In genomic region chr4:43519551-43519950, GRCm38 (mm10) we compare ENCODE assay signal across 9 mouse cellular contexts. TPM values are rescaled to one million over a fixed set of nuclear protein-coding genes. Genes with fewer than 3 reads are reported as not detected.
DNase-seq lines count a peak whose midpoint lies in the region; ATAC-seq and TF ChIP-seq lines count a peak whose summit lies in the region.
"Had no signal": no experiment of that assay in that cellular context is flagged by ENCODE, and none has a peak within 500 bp of the region (broad histone marks: within the 10 kb centered on the region; RNA-seq: fewer than 3 reads in every experiment).

No protein-coding gene starts in this region.

- H3K79me2 ChIP-seq in liver, adult 2 months (ENCODE audit: control insufficient read depth, insufficient read depth, low read length), result no peaks in the 10 kb centered on the region

- peaks cover 11% of the 10 kb centered on the region for H3K4me1 ChIP-seq in liver, adult 2 months (ENCODE audit: control insufficient read depth, insufficient read depth, low read length)
- H3K4me1 ChIP-seq in forebrain, embryonic 14.5 days (ENCODE audit: control insufficient read depth, insufficient read depth, low read length), result peaks cover 8% of the 10 kb centered on the region; the same call in 1 of the 2 replicates
- peaks cover 52% of the 10 kb centered on the region for H3K4me1 ChIP-seq in limb, embryonic 15.5 days
- peaks cover 19% of the 10 kb centered on the region; the same call in 1 of the 2 replicates for H3K4me1 ChIP-seq in stomach, embryonic 14.5 days (ENCODE audit: control insufficient read depth, insufficient read depth, low read length)

- no peak for TF ChIP-seq CTCF in liver, adult 2 months (IDR thresholded peaks at IDR 0.05; ENCODE audit: low read depth, low read length)

- H3K27me3 ChIP-seq in liver, adult 2 months (ENCODE audit: control insufficient read depth, insufficient read depth, low read length), result no peaks in the 10 kb centered on the region
- H3K27me3 ChIP-seq in forebrain, embryonic 14.5 days (replicated peaks; ENCODE audit: control insufficient read depth, insufficient read depth, low read length), result peaks cover 27% of the 10 kb centered on the region
- H3K27me3 ChIP-seq in limb, embryonic 15.5 days, result 0 out of 2 replicates have a peak, but pooled peaks cover 8% of the 10 kb centered on the region
- H3K27me3 ChIP-seq in stomach, embryonic 14.5 days (ENCODE audit: control insufficient read depth, insufficient read depth, low read length), result no peaks in the 10 kb centered on the region

- no peaks in the 10 kb centered on the region for H3K36me3 ChIP-seq in liver, adult 2 months (ENCODE audit: control insufficient read depth, insufficient read depth, low read length)
- H3K36me3 ChIP-seq in forebrain, embryonic 14.5 days (ENCODE audit: control insufficient read depth, insufficient read depth, low read length), result no peaks in the 10 kb centered on the region
- H3K36me3 ChIP-seq in limb, embryonic 15.5 days, result peaks cover 12% of the 10 kb centered on the region
- peaks cover 25% of the 10 kb centered on the region for H3K36me3 ChIP-seq in stomach, embryonic 14.5 days (ENCODE audit: control insufficient read depth, insufficient read depth, low read length)

- H3K27ac ChIP-seq in liver, adult 2 months (replicated peaks; ENCODE audit: insufficient read depth, low read depth, low read length), result 0 out of 2 replicates have a peak overlapping the region, but pooled peaks have one; percentile 21
- no peak overlapping the region for H3K27ac ChIP-seq in forebrain, embryonic 14.5 days (ENCODE audit: low read depth, low read length)
- no peak overlapping the region for H3K27ac ChIP-seq in limb, embryonic 15.5 days
- H3K27ac ChIP-seq in stomach, embryonic 14.5 days (ENCODE audit: low read length), result no peak overlapping the region

- peak overlapping the region; percentile 38; the same call in 1 of the 2 replicates for H3K9ac ChIP-seq in liver, adult 2 months (ENCODE audit: low read depth, low read length)
- no peak overlapping the region for H3K9ac ChIP-seq in forebrain, embryonic 14.5 days (ENCODE audit: low read length)
- no peak overlapping the region for H3K9ac ChIP-seq in limb, embryonic 15.5 days
- 0 out of 2 replicates have a peak overlapping the region, but pooled peaks have one; percentile 1 for H3K9ac ChIP-seq in stomach, embryonic 14.5 days (replicated peaks; ENCODE audit: low read depth, low read length)

- H3K4me2 ChIP-seq in forebrain, embryonic 14.5 days (ENCODE audit: low read length), result peak overlapping the region; percentile 26; the same call in 1 of the 2 replicates
- peak overlapping the region; percentile 31 for H3K4me2 ChIP-seq in limb, embryonic 15.5 days
- H3K4me2 ChIP-seq in stomach, embryonic 14.5 days (replicated peaks; ENCODE audit: low read depth, low read length), result peak overlapping the region; percentile 68

- DNase-seq in liver, adult 2 months (ENCODE audit: extremely low read depth, low read depth, low spot score), result peak; percentile 79
- no peak for DNase-seq in liver
- no peak for DNase-seq in forebrain, embryonic 14.5 days (ENCODE audit: low spot score)
- no peak for DNase-seq in cerebellum, postnatal 25 days
- no peak for DNase-seq in urinary bladder, adult 18-20 months (ENCODE audit: low spot score in 2 of 2)

- 18% methylated on average over 10 of the region's 10 CpGs for WGBS in liver, adult 2 months
- 23% methylated on average over 10 of the region's 10 CpGs for WGBS in forebrain, embryonic 14.5 days
- 31% methylated on average over 10 of the region's 10 CpGs for WGBS in limb, embryonic 15.5 days
- 31% methylated on average over 10 of the region's 10 CpGs for WGBS in stomach, embryonic 14.5 days

- no peak for TF ChIP-seq POLR2A in liver, adult 2 months (IDR thresholded peaks at IDR 0.05; ENCODE audit: extremely low read depth, insufficient read depth, low read length)

- no peaks in the 10 kb centered on the region for H3K9me3 ChIP-seq in forebrain, embryonic 14.5 days (replicated peaks; ENCODE audit: control insufficient read depth, low read length)
- H3K9me3 ChIP-seq in limb, embryonic 15.5 days, result no peaks in the 10 kb centered on the region
- no peaks in the 10 kb centered on the region for H3K9me3 ChIP-seq in stomach, embryonic 14.5 days (ENCODE audit: control insufficient read depth, low read depth, low read length)

- H3K4me3 ChIP-seq in liver, adult 2 months (ENCODE audit: insufficient read depth, low read depth, low read length), result no peak overlapping the region
- no peak overlapping the region for H3K4me3 ChIP-seq in forebrain, embryonic 14.5 days (ENCODE audit: low read depth, low read length)
- H3K4me3 ChIP-seq in limb, embryonic 15.5 days, result 0 out of 2 replicates have a peak overlapping the region, but pooled peaks have one; percentile 7
- H3K4me3 ChIP-seq in stomach, embryonic 14.5 days (ENCODE audit: low read depth, low read length), result peak overlapping the region; percentile 49
- H3K4me3 ChIP-seq: erythroblast, embryonic 14.5 days had no signal

- no peak for ATAC-seq in forebrain, embryonic 14.5 days
- no peak for ATAC-seq in limb, embryonic 15.5 days (ENCODE audit: insufficient number of reproducible peaks, low FRiP score, low TSS enrichment, low read depth)
- ATAC-seq in stomach, embryonic 14.5 days (ENCODE audit: insufficient number of reproducible peaks, insufficient read depth, low FRiP score, low read depth), result no peak
- no peak for ATAC-seq in cerebellum, adult (ENCODE audit: insufficient number of reproducible peaks, low FRiP score, low TSS enrichment)

RNA-seq across cellular contexts. Expression of gene Tpm2, which starts 4.0 kb away (rescaled TPM):
- 1.8 and 8.4 TPM in 2 replicates for total RNA-seq in liver, adult 2 months (2014; rRNA removed)
- polyA plus RNA-seq in liver, adult 2 months (2012; rRNA removed), result 3.8 TPM in 2 replicates
- 10.7 and 13.4 TPM in 2 replicates for polyA plus RNA-seq in forebrain, embryonic 14.5 days (2014; fragmentation: Nextera tagmentation; extraction: Ambion mirVana)
- 394 and 952 TPM in 2 replicates for polyA plus RNA-seq in limb, embryonic 15.5 days (2015; fragmentation: Nextera tagmentation; extraction: Ambion mirVana)
- 790 and 843 TPM in 2 replicates for polyA plus RNA-seq in stomach, embryonic 14.5 days (2014; fragmentation: Nextera tagmentation; extraction: Ambion mirVana)
- polyA plus RNA-seq: erythroblast, embryonic 14.5 days had no signal

RNA-seq across cellular contexts. Expression of gene Car9, which starts 12.8 kb away (rescaled TPM):
- 0.20 and 0.28 TPM in 2 replicates for total RNA-seq in liver, adult 2 months (2014; rRNA removed)
- polyA plus RNA-seq in liver, adult 2 months (2012; rRNA removed), result 0.14 and 0.20 TPM in 2 replicates
- 0.22 TPM in 1 of 2 replicates, not detected in the other for polyA plus RNA-seq in forebrain, embryonic 14.5 days (2014; fragmentation: Nextera tagmentation; extraction: Ambion mirVana)
- polyA plus RNA-seq in limb, embryonic 15.5 days (2015; fragmentation: Nextera tagmentation; extraction: Ambion mirVana), result 4.1 and 6.8 TPM in 2 replicates
- polyA plus RNA-seq in stomach, embryonic 14.5 days (2014; fragmentation: Nextera tagmentation; extraction: Ambion mirVana), result 2.8 and 5.8 TPM in 2 replicates
- polyA plus RNA-seq: erythroblast, embryonic 14.5 days had no signal

RNA-seq across cellular contexts. Expression of gene Arhgef39, which starts 20.1 kb away (rescaled TPM):
- total RNA-seq in liver, adult 2 months (2014; rRNA removed), result 0.74 and 0.94 TPM in 2 replicates
- polyA plus RNA-seq in liver, adult 2 months (2012; rRNA removed), result 0.81 and 1.4 TPM in 2 replicates
- polyA plus RNA-seq in forebrain, embryonic 14.5 days (2014; fragmentation: Nextera tagmentation; extraction: Ambion mirVana), result 14.0 and 15.9 TPM in 2 replicates
- polyA plus RNA-seq in limb, embryonic 15.5 days (2015; fragmentation: Nextera tagmentation; extraction: Ambion mirVana), result 35.2 and 37.5 TPM in 2 replicates
- polyA plus RNA-seq in stomach, embryonic 14.5 days (2014; fragmentation: Nextera tagmentation; extraction: Ambion mirVana), result 43.5 and 46.8 TPM in 2 replicates

RNA-seq across cellular contexts. Expression of gene Ccdc107, which starts 26.9 kb away (rescaled TPM):
- total RNA-seq in liver, adult 2 months (2014; rRNA removed), result 190 and 221 TPM in 2 replicates
- polyA plus RNA-seq in liver, adult 2 months (2012; rRNA removed), result 260 and 344 TPM in 2 replicates
- polyA plus RNA-seq in forebrain, embryonic 14.5 days (2014; fragmentation: Nextera tagmentation; extraction: Ambion mirVana), result 68.7 and 69.1 TPM in 2 replicates
- polyA plus RNA-seq in limb, embryonic 15.5 days (2015; fragmentation: Nextera tagmentation; extraction: Ambion mirVana), result 78.9 and 81.9 TPM in 2 replicates
- 130 and 132 TPM in 2 replicates for polyA plus RNA-seq in stomach, embryonic 14.5 days (2014; fragmentation: Nextera tagmentation; extraction: Ambion mirVana)

RNA-seq across cellular contexts. Expression of gene Sit1, which starts 36.0 kb away (rescaled TPM):
- not detected in 2 replicates for total RNA-seq in liver, adult 2 months (2014; rRNA removed)
- polyA plus RNA-seq in liver, adult 2 months (2012; rRNA removed), result 0.13 and 0.51 TPM in 2 replicates
- polyA plus RNA-seq in forebrain, embryonic 14.5 days (2014; fragmentation: Nextera tagmentation; extraction: Ambion mirVana), result not detected in 2 replicates
- polyA plus RNA-seq in limb, embryonic 15.5 days (2015; fragmentation: Nextera tagmentation; extraction: Ambion mirVana), result not detected in 2 replicates
- not detected in 2 replicates for polyA plus RNA-seq in stomach, embryonic 14.5 days (2014; fragmentation: Nextera tagmentation; extraction: Ambion mirVana)
- polyA plus RNA-seq: erythroblast, embryonic 14.5 days had no signal

Comparison
In these comparisons a context has a peak if more than half of its experiments do, and no peak if none do; other contexts are left out.
1. H3K4me3 ChIP-seq: peak in limb, embryonic 15.5 days (single experiment) and stomach, embryonic 14.5 days (single experiment); none in liver, adult 2 months (single experiment) and forebrain, embryonic 14.5 days (single experiment).
2. H3K9ac ChIP-seq: peak in liver, adult 2 months (single experiment) and stomach, embryonic 14.5 days (single experiment); none in forebrain, embryonic 14.5 days (single experiment) and limb, embryonic 15.5 days (single experiment).
3. RNA of gene Tpm2, which starts 4.0 kb away (polyA plus RNA-seq): 790 to 843 TPM in stomach, embryonic 14.5 days and 394 to 952 TPM in limb, embryonic 15.5 days; 10.7 to 13.4 TPM in forebrain, embryonic 14.5 days and 3.8 TPM in liver, adult 2 months; every median in the first group is over 10 times any median in the second.
4. Peak in every context shown above with its lines, with median percentiles within 50 percentile points of each other: H3K4me2 ChIP-seq.